Mouse (Mus musculus): ENCODE measurements around the gene Rbm4.

- TF ChIP-seq POLR2A (IDR thresholded peaks at IDR 0.05; ENCODE audit: extremely low read depth, insufficient read depth, low read length) (no peak), CTCF (IDR thresholded peaks at IDR 0.05; ENCODE audit: low read depth, low read length) (no peak)
These were observed 53.9 kb downstream of the Rbm4 start for GRCm38 (mm10) chr19:4739762-4740161.
